Mouse (Mus musculus): ENCODE measurements around the gene Mettl26. TPM values are rescaled to one million over a fixed set of nuclear protein-coding genes. Genes with fewer than 3 reads are reported as not detected.

Mettl26 gene
- total RNA-seq, 2 experiments from 2014 or later, result 11.8 to 15.2 TPM

DNA sequence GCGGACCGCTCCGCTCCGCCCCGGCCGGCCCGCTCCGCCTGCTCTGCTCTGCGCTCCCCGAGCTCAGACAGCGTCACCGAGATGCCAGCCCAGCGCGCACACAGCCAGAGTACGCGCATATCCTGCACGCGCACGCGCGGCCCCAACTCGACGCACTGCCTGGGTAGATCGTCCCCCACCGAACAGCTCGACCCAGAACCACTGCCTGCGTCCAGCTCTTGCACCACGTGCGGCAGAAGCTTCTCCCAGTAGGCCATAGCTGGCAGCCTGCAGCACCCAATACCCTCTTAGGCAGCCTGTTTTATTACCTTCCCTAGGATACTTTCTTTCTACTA lies 37.8 kb upstream of the Mettl26 start, which contains the start of gene Rhbdl1:
Gene Rhbdl1 (minus strand): TSS at position 220 of the 335 bp plus-strand sequence.
- DNase-seq, result peak; percentile 78 to 82

DNA sequence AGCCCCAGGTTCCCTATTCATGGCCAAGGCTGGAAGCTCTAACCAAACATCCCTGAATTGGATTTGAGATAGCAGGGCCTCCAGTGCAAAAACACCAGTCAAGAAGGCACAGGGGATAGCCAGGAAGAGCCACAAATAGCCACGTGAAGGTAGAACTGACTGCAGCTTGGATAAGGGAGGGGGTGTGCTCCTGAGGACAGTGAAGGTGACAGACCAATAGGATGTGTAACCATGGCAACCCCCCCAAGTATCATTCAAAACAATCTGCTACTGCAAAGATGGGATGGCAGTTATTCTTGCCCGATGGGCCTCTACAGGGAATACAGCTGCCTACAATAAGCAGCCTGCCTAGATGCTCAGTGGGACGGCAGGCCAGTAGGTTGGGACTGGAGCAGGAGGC lies 37.3 kb upstream of the Mettl26 start:
- no peak for DNase-seq

DNA sequence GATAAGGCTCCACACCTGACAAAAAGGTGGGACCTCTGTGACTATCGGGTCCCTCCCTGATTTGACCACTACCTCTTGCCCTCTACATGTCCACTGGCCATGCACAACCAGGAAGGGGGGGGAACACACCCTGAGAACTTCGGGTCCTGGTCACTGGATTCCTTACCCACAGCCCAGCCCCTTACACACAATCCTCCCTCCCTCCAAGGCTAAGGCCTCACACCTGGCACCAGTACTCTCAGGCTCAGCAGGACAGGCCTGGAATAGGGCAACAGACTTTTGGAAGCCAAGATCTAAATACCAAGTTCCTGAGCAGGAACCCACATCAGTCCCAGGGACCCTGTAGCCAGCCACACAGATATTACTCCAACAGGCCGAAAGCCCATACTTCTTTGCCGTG lies 36.0 kb upstream of the Mettl26 start:
- DNase-seq, result no peak

DNA sequence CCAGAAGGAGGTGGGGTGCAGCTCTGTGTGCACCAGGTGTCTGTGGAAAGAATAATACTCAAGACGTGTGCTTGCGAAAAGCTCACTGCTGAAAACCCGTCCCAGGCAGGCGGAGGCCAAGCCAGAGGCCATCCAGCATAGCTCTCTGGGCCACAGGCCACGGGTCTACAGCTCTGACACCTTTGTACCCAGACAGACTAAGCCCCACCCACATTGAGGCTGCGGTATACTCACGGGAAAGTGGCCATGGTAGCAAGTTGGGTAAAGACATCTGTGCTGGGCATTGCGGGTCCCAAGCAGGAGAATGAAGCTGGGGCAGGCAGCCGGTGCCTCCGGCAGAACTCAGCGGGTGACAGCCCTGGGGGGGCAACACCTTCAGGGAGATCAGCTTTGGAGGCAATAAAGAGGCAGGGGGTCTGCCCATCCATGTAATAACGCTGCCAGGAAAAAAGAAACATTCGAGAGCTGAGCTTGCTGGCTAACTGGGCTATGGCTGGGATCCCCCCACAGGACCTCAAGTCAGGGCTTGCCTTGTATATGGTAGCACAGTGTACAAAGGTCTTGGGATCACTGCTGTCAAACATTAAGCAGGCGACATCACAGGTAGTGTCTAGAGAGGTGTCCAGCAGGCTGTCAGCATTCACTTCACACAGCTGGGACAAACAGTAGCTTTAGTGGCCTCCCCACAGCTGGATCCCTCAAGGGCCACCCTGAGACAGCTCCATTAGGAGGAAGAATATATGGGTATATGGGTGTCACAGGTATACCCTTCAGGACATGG lies 35.2 kb upstream of the Mettl26 start:
- DNase-seq, result no peak

DNA sequence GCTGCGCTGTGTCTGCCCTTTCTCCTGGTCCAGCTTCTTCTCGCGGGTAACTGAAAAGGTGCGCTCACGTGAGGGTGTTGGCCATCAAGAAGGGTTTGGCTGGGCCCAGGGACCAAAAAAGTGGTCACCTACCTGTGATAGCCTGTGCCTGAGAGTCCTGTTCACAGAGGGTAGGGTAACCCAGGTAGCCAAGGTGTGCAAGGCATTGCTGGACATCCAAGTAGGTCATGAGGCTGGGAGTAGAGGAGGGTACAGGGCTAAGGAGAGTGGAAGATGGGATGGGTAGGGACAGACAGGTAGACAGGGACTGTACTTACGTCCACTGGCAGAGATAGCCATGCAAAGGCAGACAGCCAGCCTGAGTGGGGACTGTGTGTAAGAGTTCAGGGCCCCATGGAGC lies 34.4 kb upstream of the Mettl26 start:
- no peak for DNase-seq

DNA sequence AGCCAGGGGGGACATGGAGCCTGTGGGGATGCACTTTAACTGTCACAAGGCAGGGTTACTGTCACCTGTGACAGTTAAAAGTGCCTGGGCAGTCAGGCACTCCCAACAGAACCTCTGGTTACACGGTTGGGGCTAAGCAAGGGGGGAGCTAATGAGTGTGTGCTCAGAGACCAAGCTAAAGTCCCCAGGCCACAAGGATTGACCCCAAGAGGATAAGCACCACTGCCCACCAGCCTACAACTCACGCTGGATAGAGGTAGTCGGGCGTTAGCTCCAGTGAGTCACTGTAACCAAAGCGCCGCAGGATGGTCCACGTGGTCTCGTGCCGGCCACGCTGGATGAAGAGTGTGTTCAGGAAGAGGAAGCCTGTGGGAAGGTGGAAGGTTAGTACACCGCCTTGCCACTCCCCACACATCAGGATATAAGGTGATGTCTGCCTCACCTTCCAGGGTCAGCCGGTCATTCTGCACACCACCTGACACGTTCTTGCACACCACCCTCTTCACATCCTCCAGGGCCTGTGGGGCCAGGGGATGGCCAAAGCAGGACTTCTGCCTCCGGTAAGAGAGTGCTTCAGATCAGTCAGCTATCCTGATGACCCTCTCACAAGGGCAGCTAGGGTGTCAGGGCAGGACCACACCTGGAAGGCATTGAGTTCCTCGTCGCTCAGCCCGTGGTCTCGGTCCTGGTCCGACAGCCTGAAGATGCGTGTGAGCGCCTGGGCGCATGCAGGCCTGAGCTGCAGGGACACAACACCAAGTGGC lies 33.6 kb upstream of the Mettl26 start, which contains the start of gene Gm20683:
Gene Gm20683 (minus strand): TSS at position 647 of the 764 bp plus-strand sequence.
- no peak for DNase-seq

DNA sequence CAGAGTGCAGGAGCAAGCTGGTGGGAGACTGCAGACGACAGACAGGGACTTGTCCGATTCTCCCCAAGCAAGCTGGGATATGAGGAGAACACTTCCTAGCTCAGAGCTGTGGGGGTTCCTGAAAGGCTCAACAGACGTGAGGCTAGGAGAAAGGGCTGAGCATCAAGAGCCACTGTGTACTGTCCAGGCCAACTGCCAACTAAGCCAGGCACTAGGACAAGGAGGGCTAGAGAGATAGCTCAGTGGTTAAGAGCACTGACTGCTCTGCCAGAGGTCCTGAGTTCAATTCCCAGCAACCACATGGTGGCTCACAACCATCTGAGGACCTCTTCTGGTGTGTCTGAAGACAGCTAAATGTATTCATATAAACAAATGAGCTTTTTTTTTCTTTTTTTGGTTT lies 32.4 kb upstream of the Mettl26 start:
- no peak for DNase-seq

DNA sequence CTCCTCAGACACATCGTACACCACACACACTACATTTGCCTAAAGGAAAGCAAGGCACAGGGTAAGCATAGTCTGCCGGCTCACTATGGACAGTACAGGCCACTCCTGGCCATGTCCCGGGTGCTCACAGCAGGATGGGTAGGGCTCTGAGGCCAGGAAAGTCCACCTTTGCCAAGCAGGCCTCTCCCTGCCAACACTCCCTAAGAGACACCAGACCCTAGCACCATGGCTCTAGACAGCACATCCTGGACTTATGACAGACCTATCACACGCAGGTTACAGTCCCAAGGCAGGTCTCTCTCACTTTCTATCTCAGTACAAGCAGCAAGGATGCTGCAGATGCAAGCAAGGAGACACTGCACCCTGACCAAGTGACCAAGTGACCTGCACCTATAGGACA lies 31.8 kb upstream of the Mettl26 start:
- DNase-seq, result no peak

DNA sequence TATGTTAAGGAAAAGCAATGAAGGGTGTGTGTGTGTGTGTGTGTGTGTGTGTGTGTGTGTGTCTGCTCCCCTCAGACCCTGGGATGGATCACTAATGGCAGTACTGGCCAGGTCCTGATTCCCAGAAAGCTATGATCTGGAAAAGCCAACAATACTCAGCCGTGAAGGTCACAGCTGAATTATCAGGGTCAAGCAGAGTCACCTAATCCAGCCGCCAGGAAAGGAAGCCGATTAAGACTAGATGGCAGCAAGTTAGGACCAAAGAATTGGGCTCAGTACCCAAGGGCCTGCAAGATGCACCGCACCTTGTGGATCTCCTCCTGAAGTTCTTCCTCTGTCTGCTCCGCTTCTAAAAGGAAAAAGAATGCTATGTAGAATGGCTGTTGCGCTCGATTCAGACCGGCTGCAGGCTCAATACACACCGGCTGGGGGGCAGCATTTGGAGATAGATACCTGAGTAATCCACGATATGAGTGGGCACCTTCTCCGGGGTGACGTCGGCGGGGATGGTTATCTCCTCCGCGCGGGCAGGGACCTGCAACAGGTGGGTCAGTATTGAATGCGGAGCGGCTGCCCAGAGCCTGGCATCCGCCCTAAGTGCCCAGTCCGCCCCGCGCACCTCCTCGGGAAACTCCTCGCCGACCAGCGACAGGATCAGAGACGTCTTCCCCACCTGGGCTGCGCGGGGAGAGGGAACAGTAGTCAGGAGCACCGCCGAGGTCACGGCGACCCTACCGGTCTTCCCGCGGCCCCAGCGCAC lies 31.1 kb upstream of the Mettl26 start:
- DNase-seq, result peak in 1 of 2 experiments; percentile 35

DNA sequence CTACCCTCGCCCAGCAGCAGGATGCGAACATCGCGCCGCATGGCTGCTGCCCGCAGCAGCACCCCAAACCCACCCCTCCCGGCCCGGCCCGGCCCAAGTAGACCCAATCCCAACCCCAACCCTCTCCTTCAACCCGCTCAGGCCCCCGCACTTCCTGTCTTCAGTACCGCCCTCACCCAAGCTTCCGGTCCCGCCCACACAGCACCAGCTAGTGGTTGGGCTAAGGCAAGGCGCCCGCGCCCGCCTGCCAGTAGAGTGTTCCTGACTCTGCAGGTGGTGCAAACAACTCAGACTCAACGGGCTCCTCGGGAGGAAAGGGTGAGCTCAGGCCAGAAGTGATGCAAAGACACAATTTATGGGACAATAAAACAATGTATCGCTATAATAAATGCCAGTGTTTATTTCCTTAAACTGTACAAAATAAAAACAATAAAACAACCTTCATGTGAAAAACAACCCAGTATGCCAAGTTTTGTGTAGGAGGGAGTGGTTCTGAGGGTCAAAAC lies 30.4 kb upstream of the Mettl26 start, which contains the start of gene Rhot2:
Gene Rhot2 (minus strand): TSS at position 456 of the 506 bp plus-strand sequence.
- peak; percentile 97 to 98 for DNase-seq

DNA sequence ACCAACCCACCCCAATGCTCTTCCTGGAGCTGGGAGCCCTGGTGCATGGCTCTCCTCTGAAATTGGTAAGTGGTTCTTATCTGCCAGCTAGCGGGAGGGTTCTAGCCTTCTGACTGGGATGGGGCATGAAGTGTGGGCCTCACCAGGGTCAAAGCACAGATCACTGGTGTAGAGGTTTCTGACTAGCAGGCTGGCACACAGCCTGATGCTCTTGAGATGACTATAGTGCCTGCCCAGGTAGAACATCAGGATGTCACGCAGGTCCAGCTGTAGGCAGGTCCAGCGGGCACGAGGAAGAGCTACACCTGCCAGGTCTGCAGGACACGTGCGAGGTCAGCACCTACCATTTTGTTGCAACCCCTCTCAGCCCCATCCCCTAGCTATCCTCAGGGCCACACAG lies 14.6 kb upstream of the Mettl26 start:
- DNase-seq, result no peak

DNA sequence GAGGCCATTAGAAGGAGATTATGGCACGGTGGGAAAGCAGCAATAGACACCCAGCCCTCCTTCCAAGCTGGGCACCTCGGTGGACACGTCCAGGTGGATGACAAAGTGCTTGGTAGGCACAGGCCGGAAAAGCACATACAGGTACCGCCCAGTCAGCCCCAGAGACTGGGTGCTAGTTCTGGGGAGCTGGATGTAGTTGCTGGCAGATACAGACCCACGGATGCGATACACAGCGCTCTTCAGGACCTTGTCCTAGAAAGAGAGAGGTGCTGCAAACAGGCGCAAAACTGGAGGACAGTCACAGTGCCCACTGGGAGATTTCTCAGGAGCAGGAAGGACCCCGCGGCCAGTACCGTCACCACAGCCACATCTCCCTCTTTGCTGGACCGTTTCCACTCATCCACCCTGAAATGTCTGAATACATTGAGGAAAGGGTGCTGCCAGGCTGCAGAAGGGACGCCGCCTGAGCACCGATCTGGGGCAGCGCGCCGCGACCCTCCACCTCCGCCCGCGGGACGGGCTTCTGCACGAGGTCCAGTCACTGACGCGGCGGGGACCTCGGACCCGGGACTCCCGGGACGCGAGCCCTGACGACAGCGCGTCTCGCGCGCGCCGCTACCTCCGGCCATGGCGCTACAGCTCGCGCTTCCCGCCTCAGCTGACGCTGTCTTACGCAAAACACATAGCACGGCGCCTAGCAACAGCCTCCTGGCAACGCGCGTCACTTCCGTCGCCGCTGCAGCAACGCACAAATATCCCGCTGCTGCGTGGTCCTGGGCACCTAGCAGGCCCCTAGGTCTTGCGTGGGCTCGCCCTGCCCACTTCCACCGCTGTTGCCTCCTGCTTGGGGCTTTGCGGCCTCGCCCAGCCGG lies 13.8 kb upstream of the Mettl26 start, which contains the start of gene Wdr90:
Gene Wdr90 (minus strand): TSS at position 670 of the 872 bp plus-strand sequence.
- peak; percentile 92 to 95 for DNase-seq

DNA sequence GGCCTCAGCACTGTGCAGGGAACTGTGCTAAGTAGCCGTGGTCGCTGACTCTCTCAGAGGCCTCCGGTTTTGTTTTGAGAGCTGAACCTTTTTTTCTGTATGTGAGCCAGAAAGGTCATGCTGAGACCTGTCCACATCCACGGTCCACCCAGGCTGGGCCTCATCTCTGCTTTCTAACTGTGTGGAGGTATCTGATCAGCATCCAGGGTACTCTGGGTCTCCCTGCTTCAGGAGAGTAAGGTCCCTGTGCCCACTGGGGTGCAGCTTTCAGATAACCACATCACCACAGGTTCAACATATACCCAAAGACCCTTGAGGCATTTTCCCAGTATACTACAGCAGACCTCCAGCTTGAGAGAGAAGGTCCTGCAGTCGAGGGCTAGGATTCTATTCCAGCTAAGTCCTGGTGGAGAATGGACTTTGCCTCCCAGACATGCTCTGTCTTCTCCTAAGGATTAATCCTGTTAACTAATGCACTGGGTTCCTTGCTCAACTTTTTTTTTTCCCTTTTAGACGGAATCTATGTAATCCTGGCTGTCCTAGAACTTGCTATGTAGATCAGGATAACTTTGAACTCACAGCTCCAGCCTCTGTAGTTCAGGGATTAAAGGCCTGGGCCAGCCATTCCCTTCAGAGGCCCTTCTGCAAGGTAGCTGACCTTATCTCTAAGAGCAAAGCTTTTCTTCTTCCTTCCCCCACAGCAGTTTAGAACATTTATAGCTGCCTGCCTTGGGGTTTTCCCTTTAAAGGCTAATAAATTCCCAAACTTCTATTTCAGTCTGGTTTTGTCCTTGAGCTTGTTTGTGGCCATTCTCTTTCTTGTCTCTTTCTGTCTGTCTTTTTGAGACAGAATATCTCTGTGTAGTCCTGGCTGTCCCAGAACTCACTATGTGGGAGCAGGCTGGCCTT lies 12.9 kb upstream of the Mettl26 start:
- DNase-seq, result no peak

DNA sequence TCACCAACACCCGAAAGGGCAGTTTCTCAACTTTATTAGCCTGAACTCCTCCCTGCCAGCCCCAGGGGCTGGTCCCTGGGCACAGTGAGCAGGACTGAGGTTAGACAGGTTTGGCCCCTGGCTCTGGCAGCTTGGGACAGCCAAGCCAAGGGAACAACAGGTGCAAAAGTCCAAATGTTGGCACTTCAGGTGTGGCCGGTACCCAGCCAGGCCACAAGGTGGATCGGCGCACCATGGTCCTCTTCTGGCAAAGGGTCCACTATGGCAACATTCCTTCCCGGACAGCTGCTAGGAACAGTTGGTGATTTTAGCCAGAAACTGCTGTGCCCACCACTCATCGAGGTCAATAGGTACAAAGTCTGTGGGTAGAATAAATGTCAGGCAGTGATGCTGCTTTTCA lies 11.2 kb upstream of the Mettl26 start:
- DNase-seq, result no peak

DNA sequence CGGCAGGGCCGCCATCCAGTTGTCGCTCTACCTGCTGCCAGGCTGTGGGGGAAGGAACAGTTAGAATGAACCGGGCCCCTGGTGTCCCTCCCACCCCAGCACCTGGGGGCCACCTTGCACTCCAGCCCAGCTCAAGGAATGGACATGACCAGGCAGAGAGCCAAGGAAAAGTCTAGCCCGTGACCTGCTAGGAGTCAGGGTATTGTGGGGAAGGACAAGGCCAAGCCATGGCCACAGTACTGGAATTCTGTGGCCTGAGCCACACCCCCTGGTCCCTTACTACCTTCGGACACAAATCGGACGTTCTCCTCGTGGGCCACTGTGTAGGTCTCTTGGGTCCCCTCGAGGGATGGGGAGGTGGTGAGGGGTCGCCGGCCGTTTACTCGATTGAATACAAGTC lies 10.6 kb upstream of the Mettl26 start:
- DNase-seq, result no peak

DNA sequence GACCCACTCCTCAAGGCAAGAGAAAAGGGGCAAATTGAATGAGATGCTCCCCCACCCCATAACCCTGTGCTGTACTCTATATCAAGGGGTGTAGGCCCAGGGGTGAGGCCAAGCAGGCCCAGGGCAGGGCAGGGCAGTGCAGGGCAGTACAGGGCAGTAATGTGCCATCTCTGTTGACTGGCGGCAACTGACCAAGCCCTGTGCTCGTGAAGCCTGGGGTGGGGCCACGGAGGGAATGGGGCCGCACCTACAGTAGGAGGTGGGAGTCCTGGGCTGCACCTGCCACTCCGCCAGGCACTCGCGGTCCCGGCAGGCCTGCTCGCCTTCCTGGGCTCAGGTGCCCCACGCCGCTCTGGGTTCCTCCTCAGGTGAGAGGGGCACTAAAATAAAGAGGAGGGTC lies 9.6 kb upstream of the Mettl26 start:
- DNase-seq, result no peak

DNA sequence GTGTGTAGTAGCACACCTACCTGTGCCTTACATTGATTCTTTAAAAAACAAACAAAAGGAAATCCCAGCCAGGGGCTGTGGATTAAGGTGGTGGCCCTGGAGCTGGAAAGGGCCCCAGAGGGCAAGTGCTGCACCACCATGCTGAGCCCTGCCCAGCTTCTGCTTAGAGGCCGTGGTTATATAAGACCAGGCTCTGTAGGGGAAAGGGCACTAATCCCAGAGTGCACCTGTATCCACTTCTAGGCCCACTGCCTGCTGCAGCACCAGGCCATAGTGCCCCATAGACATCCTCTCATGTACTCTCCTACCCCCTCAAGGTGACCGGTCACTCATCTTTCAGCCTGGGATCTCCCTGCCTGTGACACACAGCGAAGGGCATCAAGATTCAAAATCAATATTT lies 8.7 kb upstream of the Mettl26 start:
- peak in 1 of 2 experiments; percentile 62 for DNase-seq

DNA sequence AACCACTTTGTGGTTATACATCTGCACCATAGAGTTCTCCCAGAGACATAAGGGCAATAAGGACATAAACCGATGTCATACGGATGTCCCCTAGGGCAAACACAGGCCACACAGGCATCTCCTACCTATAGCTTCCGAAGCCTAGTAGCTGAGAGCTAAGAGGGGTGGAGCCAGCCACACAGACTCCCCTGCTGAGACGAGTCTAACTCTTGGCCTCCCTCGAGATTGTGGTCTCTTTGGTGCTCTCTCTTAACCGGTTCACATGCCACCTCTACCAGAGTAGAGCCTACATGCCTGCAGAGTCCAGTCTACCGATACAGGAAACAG lies 7.4 kb upstream of the Mettl26 start:
- DNase-seq, result no peak

DNA sequence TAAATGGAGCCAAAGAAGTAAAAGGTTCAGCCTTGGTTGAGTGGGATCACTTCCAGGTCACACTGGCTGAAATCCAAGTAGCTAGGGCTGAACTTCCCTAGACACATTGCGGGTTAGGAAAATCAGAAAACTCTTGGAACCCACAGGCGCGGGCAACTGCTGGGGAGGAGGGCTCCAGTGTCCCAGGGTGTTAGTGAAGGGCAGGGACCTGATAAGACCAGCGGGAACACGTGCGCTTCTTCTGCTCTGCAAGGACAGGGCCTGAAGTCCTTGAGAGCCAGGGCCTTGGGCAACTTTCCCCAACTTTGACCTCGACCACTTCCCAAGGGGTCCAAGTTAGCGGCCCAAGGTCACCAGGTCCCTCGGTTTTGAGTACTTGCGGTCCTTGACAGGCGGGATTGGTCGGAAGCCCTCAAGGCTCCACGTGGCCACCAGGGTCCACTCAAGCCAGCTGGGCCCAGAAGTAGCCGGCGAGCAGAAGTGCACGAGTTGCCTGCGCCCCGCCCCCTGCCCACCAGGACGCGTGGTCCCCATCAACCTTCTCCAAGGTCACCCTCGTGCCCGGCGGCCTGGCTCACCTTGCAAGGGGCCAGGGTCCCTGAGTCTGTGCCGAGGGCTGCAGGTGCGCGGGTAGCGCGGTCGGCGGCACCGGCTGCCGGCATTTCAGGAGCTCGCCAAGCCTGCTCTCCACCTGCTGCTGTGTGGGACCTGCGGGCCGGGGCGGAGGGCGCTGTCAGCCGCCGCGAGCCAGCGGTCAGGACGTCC lies 6.9 kb upstream of the Mettl26 start:
- DNase-seq, result peak; percentile 76 to 82
